Mouse (Mus musculus) forebrain, embryonic 13.5 days (tissue): ENCODE measurements around the gene Skiv2l. TPM values are rescaled to one million over a fixed set of nuclear protein-coding genes. Genes with fewer than 3 reads are reported as not detected.
A peak's percentile ranks its signal among the peaks of the same experiment; 100 is the strongest.

Experiments used
- ATAC-seq: fragments of 200-750 bp; cut with Nextera tagmentation; 2 replicates; pipeline ENCODE4 v1.8.0; 2017
- H3K27ac ChIP-seq: fragments of 300-500 bp; sonication (generic); 2 replicates; pipeline ENCODE4 v1.5.1; 2015; ENCODE audit warnings: inconsistent platforms, mild to moderate bottlenecking, moderate library complexity
- H3K27me3 ChIP-seq: fragments of 300-500 bp; sonication (generic); 2 replicates; pipeline ENCODE4 v1.6.1; 2015; ENCODE audit warnings: mild to moderate bottlenecking, inconsistent platforms
- H3K36me3 ChIP-seq: fragments of 300-500 bp; sonication (generic); 2 replicates; pipeline ENCODE4 v1.6.1; 2015; ENCODE audit warnings: mild to moderate bottlenecking, inconsistent platforms; ENCODE audit not compliant: poor library complexity, severe bottlenecking
- H3K4me1 ChIP-seq: fragments of 300-500 bp; sonication (generic); 2 replicates; pipeline ENCODE4 v1.6.1; 2015; ENCODE audit warnings: inconsistent platforms
- H3K4me2 ChIP-seq: fragments of 300-500 bp; sonication (generic); 2 replicates; pipeline ENCODE4 v1.6.1; 2015; ENCODE audit warnings: inconsistent platforms, mild to moderate bottlenecking, moderate library complexity
- H3K4me3 ChIP-seq: fragments of 300-500 bp; sonication (generic); 2 replicates; pipeline ENCODE4 v1.5.1; 2015; ENCODE audit warnings: mild to moderate bottlenecking, inconsistent platforms
- H3K9ac ChIP-seq: fragments of 300-500 bp; sonication (generic); 2 replicates; pipeline ENCODE4 v1.6.1; 2015; ENCODE audit warnings: mild to moderate bottlenecking, inconsistent platforms
- H3K9me3 ChIP-seq: fragments of 300-500 bp; sonication (generic); replicated peaks from 2 replicates; pipeline ENCODE4 v1.6.1; 2016; ENCODE audit warnings: inconsistent platforms
- WGBS: fragments of 180-500 bp; shearing (Covaris S2); methylation state at CpG from one replicate; pipeline ENCODE4 v1.1.7; 2015; 5-methylcytosine and 5-hydroxymethylcytosine counted together
- polyA plus RNA-seq: library from polyadenylated mRNA; unstranded; fragments of >200 nt; fragmentation: Nextera tagmentation; extraction: Ambion mirVana; gene quantifications from 2 replicates; pipeline ENCODE4 v1.2.1, GENCODE M21; 2015

Skiv2l gene
- 50.1 and 57.9 TPM in 2 replicates for polyA plus RNA-seq

DNA sequence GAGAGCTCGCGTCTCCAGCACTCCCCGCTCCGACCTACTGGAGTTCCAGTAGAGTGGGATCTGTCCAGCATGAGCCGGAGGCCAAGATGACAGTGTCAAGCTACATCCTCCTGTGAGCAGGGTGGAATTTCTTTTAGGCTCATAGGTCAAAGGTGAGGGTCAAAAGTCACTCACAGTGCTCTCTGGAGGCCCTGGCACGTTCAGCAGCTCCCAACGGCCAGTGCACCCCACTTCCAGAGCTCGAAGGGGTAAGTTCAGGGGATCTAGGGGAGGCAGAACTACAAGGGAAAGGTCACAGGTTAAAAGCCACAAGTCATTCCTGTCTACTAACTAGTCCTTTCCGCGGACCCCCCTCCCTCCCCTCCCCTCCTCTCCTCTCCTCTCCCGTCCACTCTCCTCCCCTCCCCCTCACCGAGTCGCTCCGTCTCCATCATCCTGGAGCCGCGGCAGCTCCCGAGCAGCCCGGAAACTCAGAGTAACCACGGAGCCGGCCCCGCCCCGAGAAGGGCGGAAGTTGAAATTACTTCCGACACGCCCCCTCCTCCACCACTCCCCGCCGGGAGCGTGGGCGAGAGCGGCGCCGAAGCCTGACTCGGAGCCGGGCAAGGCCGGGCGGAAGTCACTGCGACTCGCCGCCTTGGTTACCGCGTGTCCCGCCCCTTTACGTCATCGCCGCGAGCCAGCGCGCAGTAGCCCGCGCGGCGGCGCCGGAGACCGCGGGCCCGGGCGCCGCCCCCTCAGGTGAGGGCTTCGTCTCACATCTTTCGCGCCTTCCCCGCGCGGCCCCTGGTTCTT is at the start of gene Skiv2l, which contains the start of gene Nelfe:
Gene Skiv2l (minus strand): TSS at position 489 of the 795 bp plus-strand sequence.
Gene Nelfe (plus strand): TSS at position 670 of the 795 bp plus-strand sequence.
- Histone ChIP-seq H3K9ac (peak within 1 kb of the TSS; percentile 85), H3K4me2 (peak within 1 kb of the TSS; percentile 96), H3K4me3 (peak within 1 kb of the TSS; percentile 81), H3K9me3 (no peaks in the 10 kb centered on the region), H3K27ac (peak within 1 kb of the TSS; percentile 6; the same call in 1 of the 2 replicates), H3K36me3 (peaks cover 61% of the 10 kb centered on the region), H3K27me3 (no peaks in the 10 kb centered on the region), H3K4me1 (peaks cover 23% of the 10 kb centered on the region)
- ATAC-seq = peak; percentile 98
- under 1% methylated on average over 54 of the region's 65 CpGs for WGBS

DNA sequence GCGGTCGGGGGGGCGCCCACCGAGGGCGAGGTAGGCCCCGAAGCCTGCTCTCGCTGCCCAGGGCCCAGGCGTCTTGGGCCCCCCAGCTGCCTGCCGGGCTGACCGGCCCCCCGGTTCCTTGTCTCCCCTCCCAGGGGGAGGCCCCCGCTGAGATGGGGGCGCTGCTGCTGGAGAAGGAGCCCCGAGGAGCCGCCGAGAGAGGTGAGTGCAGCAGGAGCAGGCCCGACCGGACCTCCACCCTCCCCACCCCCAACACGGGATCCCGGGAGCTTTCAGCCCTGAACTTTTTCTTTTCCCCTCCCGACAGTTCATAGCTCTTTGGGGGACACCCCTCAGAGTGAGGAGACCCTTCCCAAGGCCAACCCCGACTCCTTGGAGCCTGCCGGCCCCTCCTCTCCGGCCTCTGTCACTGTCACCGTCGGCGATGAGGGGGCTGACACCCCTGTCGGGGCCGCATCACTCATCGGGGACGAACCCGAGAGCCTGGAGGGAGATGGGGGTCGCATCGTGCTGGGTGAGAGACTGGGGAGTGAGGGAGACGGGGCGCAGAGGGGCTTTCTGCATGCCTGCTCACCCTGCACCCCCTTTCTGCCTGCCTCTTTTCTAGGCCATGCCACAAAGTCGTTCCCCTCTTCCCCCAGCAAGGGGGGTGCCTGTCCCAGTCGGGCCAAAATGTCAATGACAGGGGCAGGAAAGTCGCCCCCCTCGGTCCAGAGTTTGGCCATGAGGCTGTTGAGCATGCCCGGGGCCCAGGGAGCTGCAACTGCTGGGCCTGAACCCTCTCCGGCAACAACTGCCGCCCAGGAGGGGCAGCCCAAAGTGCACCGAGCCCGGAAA is 49.3 kb upstream of the Skiv2l start:
- Histone ChIP-seq H3K9ac (peak overlapping the region; percentile 99), H3K9me3 (no peaks in the 10 kb centered on the region), H3K27ac (peak overlapping the region; percentile 96), H3K4me1 (peaks cover 51% of the 10 kb centered on the region), H3K36me3 (peaks cover 44% of the 10 kb centered on the region), H3K4me3 (peak overlapping the region; percentile 96), H3K4me2 (peak overlapping the region; percentile 82), H3K27me3 (no peaks in the 10 kb centered on the region)
- ATAC-seq = peak; percentile 3; the same call in 1 of the 2 replicates
- 1% methylated on average over 34 of the region's 45 CpGs for WGBS

DNA sequence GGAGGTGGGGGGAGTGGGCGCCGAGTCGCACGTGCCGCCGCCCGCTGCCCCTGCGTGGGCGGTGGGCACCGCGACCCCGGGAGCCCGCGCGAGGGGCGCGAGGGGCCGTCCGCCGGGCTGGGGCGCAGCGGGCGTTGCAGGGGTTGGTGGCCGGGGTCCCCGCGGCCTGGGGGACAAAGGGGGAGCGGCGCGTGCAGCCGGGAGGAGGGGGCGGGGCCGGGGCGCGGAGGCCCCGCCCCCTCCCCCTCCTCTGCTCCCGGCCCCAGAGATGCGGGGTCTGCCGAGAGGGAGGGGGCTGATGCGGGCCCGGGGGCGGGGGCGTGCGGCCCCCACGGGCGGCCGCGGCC is 48.7 kb upstream of the Skiv2l start:
- Histone ChIP-seq H3K9me3 (no peaks in the 10 kb centered on the region), H3K4me1 (peaks cover 53% of the 10 kb centered on the region), H3K27me3 (no peaks in the 10 kb centered on the region), H3K36me3 (peaks cover 38% of the 10 kb centered on the region), H3K4me2 (peak overlapping the region; percentile 82), H3K27ac (peak overlapping the region; percentile 96), H3K9ac (peak overlapping the region; percentile 99), H3K4me3 (peak overlapping the region; percentile 96)
- ATAC-seq = peak; percentile 22; the same call in 1 of the 2 replicates
- 0% methylated on average over 6 of the region's 47 CpGs for WGBS

DNA sequence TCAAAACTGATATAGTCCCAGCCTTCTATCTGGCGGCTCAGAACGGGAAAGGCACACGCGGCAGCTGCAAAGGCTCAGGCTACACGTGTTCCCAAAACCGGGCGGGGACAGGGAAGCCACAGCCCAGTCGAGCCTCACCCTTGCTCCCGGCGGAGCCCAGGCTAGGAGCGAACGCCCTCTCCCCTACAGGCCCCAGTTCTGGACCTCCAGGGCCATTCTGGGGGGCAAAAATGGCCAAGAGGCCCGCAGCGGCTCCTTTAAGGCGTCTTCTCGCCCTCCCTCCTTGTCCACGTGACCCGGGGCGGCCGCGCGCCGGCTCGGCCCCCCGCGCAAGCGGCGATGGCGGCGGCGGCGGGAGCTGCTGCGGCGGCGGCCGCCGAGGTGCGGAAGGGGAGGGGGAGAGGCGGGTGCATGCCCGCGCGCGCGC is 48.2 kb upstream of the Skiv2l start, which contains the start of the genes C2 and Ehmt2:
Gene C2 (minus strand): TSS at position 106 of the 427 bp plus-strand sequence.
Gene Ehmt2 (plus strand): TSS at position 310 of the 427 bp plus-strand sequence.
- peak; percentile 22 for ATAC-seq
- H3K4me1 ChIP-seq = peaks cover 57% of the 10 kb centered on the region
- H3K9ac ChIP-seq = peak within 1 kb of the TSS; percentile 99
- peak within 1 kb of the TSS; percentile 96 for H3K4me3 ChIP-seq
- H3K4me2 ChIP-seq = peak within 1 kb of the TSS; percentile 82
- H3K36me3 ChIP-seq = peaks cover 33% of the 10 kb centered on the region
- H3K27ac ChIP-seq = peak within 1 kb of the TSS; percentile 96
- no peaks in the 10 kb centered on the region for H3K27me3 ChIP-seq
- 0% methylated on average over 27 of the region's 44 CpGs for WGBS
- H3K9me3 ChIP-seq = no peaks in the 10 kb centered on the region

DNA sequence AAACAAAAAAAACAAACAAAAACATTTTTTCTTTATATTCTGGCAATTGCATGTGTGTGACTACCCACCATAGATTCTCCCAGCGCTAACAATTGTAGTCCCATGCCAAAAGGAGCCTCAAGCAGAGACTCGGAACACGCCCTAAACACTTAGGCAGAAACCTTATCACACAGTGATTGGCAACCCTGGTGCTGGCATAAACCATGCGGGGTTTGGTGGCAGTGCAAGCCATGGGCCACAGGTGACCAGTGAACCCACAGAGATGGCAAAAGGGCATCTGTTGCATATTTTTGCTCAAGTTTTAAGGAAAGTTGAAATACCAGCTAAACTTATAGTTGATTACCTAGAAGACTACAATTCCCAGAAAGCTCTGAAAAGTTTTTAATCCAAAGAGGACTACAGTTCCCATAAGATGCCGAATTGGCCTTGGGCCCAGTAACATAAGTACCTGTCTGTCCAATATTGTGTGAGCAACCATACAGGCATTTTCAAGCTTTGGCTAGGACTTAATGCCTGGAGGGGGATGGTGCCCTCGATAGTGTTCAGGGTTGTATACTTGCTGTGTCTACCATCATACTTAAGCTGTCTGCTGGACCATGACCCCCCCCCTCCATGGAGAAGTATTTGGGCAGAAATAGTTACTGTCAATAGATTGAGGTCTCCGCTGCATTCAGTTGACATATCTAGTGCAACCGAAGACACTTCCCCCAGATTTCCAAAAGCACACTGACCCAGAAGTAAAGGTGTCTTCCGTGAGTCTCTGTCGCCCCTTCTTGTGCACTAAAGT is 47.6 kb upstream of the Skiv2l start:
- H3K4me1 ChIP-seq = peaks cover 57% of the 10 kb centered on the region
- peak overlapping the region; percentile 96 for H3K4me3 ChIP-seq
- H3K4me2 ChIP-seq = peak overlapping the region; percentile 82
- no peak for ATAC-seq
- H3K27ac ChIP-seq = peak overlapping the region; percentile 96
- 14% methylated on average over 10 of the region's 10 CpGs for WGBS
- peaks cover 27% of the 10 kb centered on the region for H3K36me3 ChIP-seq
- H3K9ac ChIP-seq = peak overlapping the region; percentile 99
- no peaks in the 10 kb centered on the region for H3K9me3 ChIP-seq
- H3K27me3 ChIP-seq = no peaks in the 10 kb centered on the region

DNA sequence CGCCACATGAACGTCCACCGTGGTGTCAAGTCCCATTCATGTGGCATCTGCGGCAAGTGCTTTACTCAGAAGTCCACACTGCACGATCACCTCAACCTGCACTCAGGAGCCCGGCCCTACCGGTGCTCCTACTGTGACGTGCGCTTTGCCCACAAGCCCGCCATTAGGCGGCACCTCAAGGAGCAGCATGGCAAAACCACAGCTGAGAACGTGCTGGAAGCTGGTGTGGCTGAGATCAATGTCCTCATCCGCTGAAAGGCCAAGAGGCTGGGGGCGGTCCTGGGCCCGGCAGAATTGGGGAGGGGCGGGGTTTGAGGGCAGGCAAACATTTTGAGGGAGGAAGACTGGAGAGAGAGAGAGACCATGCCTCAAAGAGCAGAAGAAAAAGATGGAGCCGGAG is 46.4 kb upstream of the Skiv2l start:
- H3K4me2 ChIP-seq = peak overlapping the region; percentile 82
- peaks cover 16% of the 10 kb centered on the region for H3K36me3 ChIP-seq
- H3K27ac ChIP-seq = peak overlapping the region; percentile 91; the same call in 1 of the 2 replicates
- H3K4me1 ChIP-seq = peaks cover 55% of the 10 kb centered on the region
- no peaks in the 10 kb centered on the region for H3K9me3 ChIP-seq
- WGBS = 83% methylated on average over 17 of the region's 17 CpGs
- ATAC-seq = no peak
- H3K4me3 ChIP-seq = 0 out of 2 replicates have a peak overlapping the region, but pooled peaks have one; percentile 79
- no peak overlapping the region for H3K9ac ChIP-seq
- no peaks in the 10 kb centered on the region for H3K27me3 ChIP-seq

DNA sequence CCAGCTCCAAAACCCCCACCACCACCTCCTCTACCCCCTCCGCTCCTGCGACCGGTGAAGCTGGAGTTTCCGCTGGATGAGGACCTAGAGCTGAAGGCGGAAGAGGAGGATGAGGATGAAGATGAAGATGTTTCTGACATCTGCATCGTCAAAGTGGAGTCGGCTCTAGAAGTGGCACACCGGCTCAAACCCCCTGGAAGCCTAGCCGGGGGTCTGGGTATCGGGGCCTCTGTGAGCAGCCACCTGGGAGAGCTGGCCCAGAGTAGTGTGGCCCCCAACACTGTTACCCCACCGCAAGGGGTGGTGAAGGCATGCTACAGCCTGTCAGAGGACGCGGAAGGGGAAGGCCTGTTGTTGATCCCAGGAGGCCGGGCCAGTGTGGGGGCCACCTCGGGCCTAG is 45.7 kb upstream of the Skiv2l start:
- H3K27me3 ChIP-seq = no peaks in the 10 kb centered on the region
- peak overlapping the region; percentile 91 for H3K27ac ChIP-seq
- no peaks in the 10 kb centered on the region for H3K9me3 ChIP-seq
- peaks cover 50% of the 10 kb centered on the region for H3K4me1 ChIP-seq
- ATAC-seq = no peak
- peak overlapping the region; percentile 79 for H3K4me3 ChIP-seq
- WGBS = 91% methylated on average over 15 of the region's 15 CpGs
- peak overlapping the region; percentile 96 for H3K9ac ChIP-seq
- peak overlapping the region; percentile 82 for H3K4me2 ChIP-seq
- peaks cover 12% of the 10 kb centered on the region for H3K36me3 ChIP-seq

DNA sequence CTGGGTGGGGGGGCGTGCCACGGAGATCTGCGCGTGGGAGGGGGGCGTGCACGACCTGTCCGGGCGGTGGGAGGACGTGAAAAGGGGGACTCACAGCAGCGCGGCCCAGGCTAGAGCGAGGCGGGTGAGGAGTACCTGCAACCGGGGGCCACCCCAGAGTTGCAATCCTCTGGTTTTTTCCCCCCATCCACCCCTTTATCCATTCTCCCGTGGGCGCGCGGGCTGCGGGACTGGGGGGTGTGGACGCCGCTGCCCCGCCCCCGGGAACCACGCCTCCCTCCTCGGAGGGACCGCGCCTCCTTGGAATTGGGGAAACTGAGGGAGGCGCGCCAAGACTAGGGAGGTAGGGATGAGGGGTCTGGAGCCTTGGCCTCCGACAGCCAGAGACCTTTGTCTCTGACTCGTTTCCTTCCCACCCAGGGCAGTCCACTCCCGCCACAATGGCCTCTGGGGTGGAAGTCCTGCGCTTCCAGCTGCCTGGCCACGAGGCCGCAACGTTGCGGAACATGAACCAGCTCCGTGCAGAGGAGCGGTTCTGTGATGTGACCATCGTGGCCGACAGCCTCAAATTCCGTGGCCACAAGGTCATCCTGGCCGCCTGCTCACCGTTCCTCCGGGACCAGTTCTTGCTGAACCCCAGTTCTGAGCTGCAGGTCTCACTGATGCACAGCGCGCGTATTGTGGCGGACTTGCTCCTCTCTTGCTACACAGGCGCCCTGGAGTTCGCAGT is 45.0 kb upstream of the Skiv2l start:
- Histone ChIP-seq H3K36me3 (peaks cover 12% of the 10 kb centered on the region), H3K27me3 (no peaks in the 10 kb centered on the region), H3K4me2 (peak overlapping the region; percentile 82), H3K4me1 (peaks cover 42% of the 10 kb centered on the region), H3K27ac (peak overlapping the region; percentile 91), H3K9me3 (no peaks in the 10 kb centered on the region), H3K9ac (peak overlapping the region; percentile 96), H3K4me3 (peak overlapping the region; percentile 79)
- peak; percentile 34 for ATAC-seq
- WGBS = 6% methylated on average over 44 of the region's 51 CpGs

DNA sequence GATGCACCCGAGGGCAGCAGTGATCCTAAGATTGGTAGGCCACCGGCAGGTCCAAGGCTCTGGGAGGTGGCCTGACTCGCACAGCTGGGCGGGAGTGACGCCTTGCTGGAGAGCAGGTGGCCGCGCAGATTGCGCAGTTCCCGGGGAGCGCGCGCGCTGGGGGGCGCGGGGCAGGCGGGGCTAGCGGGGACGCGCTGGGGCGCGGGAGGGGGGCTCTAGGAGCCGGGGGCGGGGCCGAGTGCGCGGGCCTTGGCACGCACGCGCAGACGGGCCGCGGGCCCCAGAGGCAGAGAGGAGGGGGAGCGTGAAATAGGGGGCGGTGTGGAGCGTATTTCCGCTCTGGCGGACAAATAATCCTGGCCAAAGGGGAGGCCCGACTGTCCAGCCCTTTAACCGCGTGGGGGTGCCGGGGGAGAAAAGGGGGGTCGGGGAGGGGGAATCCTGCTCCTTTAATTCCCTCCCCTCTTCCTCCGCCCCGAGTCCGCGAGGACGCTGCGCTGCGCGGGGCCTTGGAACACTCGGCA is 44.1 kb upstream of the Skiv2l start:
- peak overlapping the region; percentile 82 for H3K4me2 ChIP-seq
- H3K27me3 ChIP-seq = no peaks in the 10 kb centered on the region
- H3K4me3 ChIP-seq = peak overlapping the region; percentile 79
- peak; percentile 87 for ATAC-seq
- 0% methylated on average over 24 of the region's 51 CpGs for WGBS
- H3K27ac ChIP-seq = peak overlapping the region; percentile 91
- peaks cover 37% of the 10 kb centered on the region for H3K4me1 ChIP-seq
- H3K9ac ChIP-seq = peak overlapping the region; percentile 96
- H3K36me3 ChIP-seq = peaks cover 12% of the 10 kb centered on the region
- no peaks in the 10 kb centered on the region for H3K9me3 ChIP-seq

DNA sequence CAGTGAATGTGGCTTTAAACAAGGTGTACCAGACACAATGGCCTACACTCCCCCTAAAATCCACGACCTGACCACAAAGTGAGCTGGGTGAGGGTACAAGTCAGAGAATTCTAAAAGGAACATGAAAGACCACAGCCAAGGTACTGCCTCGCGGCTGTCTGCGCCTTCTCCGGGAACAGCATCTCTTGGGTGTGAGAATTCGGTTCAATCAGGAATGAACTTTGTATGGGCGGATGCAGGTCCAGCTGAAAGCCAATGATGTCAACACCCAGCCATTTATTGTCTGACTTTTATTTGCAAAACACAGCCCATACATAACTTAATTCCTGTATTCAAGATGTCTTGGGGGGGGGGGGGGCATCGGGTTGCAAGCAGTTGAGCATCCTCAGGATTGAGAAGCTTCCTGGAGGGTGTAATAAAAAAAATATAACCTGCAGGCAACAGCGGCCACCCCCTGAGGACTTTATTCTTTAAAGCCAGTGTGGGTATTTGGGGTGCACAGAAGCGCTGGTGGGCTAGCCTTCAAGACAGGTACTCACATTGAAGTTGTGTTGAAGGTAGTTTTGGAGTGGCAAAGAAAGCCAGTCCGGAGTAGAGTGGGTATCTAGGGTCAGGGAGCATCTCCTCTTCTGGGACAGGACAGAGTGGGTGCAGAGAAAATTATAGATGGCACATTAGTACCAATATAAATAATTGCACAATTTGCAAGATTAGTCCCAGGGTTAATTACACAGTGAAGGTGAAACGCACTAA is 43.2 kb upstream of the Skiv2l start:
- H3K4me3 ChIP-seq = peak overlapping the region; percentile 79
- peak overlapping the region; percentile 91 for H3K27ac ChIP-seq
- peaks cover 37% of the 10 kb centered on the region for H3K4me1 ChIP-seq
- no peaks in the 10 kb centered on the region for H3K27me3 ChIP-seq
- peak overlapping the region; percentile 82 for H3K4me2 ChIP-seq
- peaks cover 12% of the 10 kb centered on the region for H3K36me3 ChIP-seq
- 69% methylated on average over 12 of the region's 12 CpGs for WGBS
- peak overlapping the region; percentile 70; the same call in 1 of the 2 replicates for H3K9ac ChIP-seq
- ATAC-seq = no peak
- H3K9me3 ChIP-seq = no peaks in the 10 kb centered on the region
